Mouse (Mus musculus) layer of hippocampus, postnatal 14 days (tissue): ENCODE results near the gene Dtx3l. TPM values are rescaled to one million over a fixed set of nuclear protein-coding genes. Genes with fewer than 3 reads are reported as not detected.
"Not testable (repeated sequence)": the region's sequence is repeated elsewhere in the genome, so short reads cannot be mapped to it uniquely, and the experiment has no call there.

Experiments
- DNase-seq, 2 experiments: peaks; one replicate each; pipeline ENCODE4 v3.0.0; 2021 to 2022; ENCODE audit warnings: low spot score in 2 of 2, mixed read lengths in 1 of 2
- long read RNA-seq, 2 experiments: library from polyadenylated mRNA; stranded (forward); transcript quantifications; one replicate each; pipeline ENCODE4 v2.0.0; 2021
- total RNA-seq, 2 experiments: library from RNA; stranded (reverse); gene quantifications; 2 replicates each; pipeline ENCODE4 v1.2.3; 2021

Gene Dtx3l
- 1 to 10 TPM; 3.2 to 3.4 TPM for total RNA-seq
- long read RNA-seq, experiment 1, partial matches to known transcripts: 1 of 1 reads
- long read RNA-seq, experiment 1, other reads (novel, unspliced or antisense): 0 of 1 reads
- long read RNA-seq, experiment 2: 0 reads

GRCm38 (mm10) chr16:35938211-35939151, at the start of gene Dtx3l, which contains the start of gene Parp9:
Gene Dtx3l (minus strand): TSS chr16:35939151.
Gene Parp9 (plus strand): TSS chr16:35938470.
- DNase-seq: peak; percentile 9 to 37

- DNase-seq: no peak
Measured at GRCm38 (mm10) chr16:35987930-35988329, 49.0 kb upstream of the Dtx3l start.

- DNase-seq: no peak
Measured at GRCm38 (mm10) chr16:35984471-35984870, 45.5 kb upstream of the Dtx3l start.

GRCm38 (mm10) chr16:35983517-35984101, 44.7 kb upstream of the Dtx3l start:
- peak; percentile 55 to 76 for DNase-seq

GRCm38 (mm10) chr16:35982902-35983516, 44.1 kb upstream of the Dtx3l start:
- DNase-seq: peak; percentile 90 to 93

- no peak for DNase-seq
Measured at GRCm38 (mm10) chr16:35982506-35982901, 43.6 kb upstream of the Dtx3l start.

- peak; percentile 100 for DNase-seq
Measured at GRCm38 (mm10) chr16:35981363-35981821, 42.4 kb upstream of the Dtx3l start.

GRCm38 (mm10) chr16:35978450-35978849, 39.5 kb upstream of the Dtx3l start, which contains the start of gene Kpna1:
Gene Kpna1 (plus strand): TSS chr16:35978750.
- not testable (repeated sequence) for DNase-seq

GRCm38 (mm10) chr16:35974021-35974420, 35.1 kb upstream of the Dtx3l start:
- no peak for DNase-seq

- DNase-seq: no peak
Measured at GRCm38 (mm10) chr16:35968149-35968548, 29.2 kb upstream of the Dtx3l start.

- DNase-seq: no peak
Measured at GRCm38 (mm10) chr16:35967319-35967718, 28.4 kb upstream of the Dtx3l start.

GRCm38 (mm10) chr16:35966411-35967115, 27.6 kb upstream of the Dtx3l start:
- no peak for DNase-seq

- not testable (repeated sequence) for DNase-seq
Measured at GRCm38 (mm10) chr16:35965991-35966390, 27.0 kb upstream of the Dtx3l start.

- no peak for DNase-seq
Measured at GRCm38 (mm10) chr16:35952628-35953130, 13.7 kb upstream of the Dtx3l start.

- DNase-seq: no peak
Measured at GRCm38 (mm10) chr16:35951216-35951615, 12.3 kb upstream of the Dtx3l start.

GRCm38 (mm10) chr16:35949264-35949663, 10.3 kb upstream of the Dtx3l start:
- no peak for DNase-seq

- DNase-seq: no peak
Measured at GRCm38 (mm10) chr16:35941382-35941781, 2.4 kb upstream of the Dtx3l start.

- DNase-seq: peak; percentile 54 to 71
Measured at GRCm38 (mm10) chr16:35939690-35940089, 739 bp upstream of the Dtx3l start.

- DNase-seq: no peak
Measured at GRCm38 (mm10) chr16:35939261-35939660, 310 bp upstream of the Dtx3l start.

- DNase-seq: no peak
Measured at GRCm38 (mm10) chr16:35933181-35933580, 5.8 kb downstream of the Dtx3l start.
